Mouse (Mus musculus): ENCODE measurements around the gene Casr.

Casr gene

DNA sequence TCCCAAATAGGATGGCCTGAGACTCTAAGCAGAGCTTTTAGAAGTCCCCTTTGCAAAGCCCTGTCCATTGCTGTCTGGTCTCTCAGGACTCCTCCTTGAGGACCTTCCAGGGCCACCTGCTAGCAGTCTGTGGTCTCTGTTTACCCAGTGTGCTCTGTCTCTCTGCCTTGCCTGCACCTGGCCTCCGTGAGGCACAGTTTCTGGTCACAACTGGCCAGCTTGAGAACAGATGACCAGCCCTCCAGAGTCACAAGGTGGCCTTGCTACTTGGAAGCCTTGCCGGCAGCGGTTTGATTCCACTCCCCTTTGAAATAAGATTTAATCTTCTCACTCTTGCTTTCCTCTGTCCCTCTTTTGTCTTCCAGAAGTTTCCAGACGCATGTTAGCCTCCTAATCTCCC lies 29.9 kb downstream of the Casr start:
- TF ChIP-seq GATA4 (IDR thresholded peaks at IDR 0.05; ENCODE audit: insufficient replicate concordance, low read length), result no peak

- TF ChIP-seq GATA4 (IDR thresholded peaks at IDR 0.05; ENCODE audit: insufficient replicate concordance, low read length), result no peak
Measured at GRCm38 (mm10) chr16:36531630-36532029, 30.3 kb downstream of the Casr start.

- TF ChIP-seq GATA4 (IDR thresholded peaks at IDR 0.05; ENCODE audit: insufficient replicate concordance, low read length), result no peak
Measured at GRCm38 (mm10) chr16:36530566-36531552, 31.1 kb downstream of the Casr start.

GRCm38 (mm10) chr16:36528822-36529221 lies 33.1 kb downstream of the Casr start:
- no peak for TF ChIP-seq GATA4 (IDR thresholded peaks at IDR 0.05; ENCODE audit: insufficient replicate concordance, low read length)

DNA sequence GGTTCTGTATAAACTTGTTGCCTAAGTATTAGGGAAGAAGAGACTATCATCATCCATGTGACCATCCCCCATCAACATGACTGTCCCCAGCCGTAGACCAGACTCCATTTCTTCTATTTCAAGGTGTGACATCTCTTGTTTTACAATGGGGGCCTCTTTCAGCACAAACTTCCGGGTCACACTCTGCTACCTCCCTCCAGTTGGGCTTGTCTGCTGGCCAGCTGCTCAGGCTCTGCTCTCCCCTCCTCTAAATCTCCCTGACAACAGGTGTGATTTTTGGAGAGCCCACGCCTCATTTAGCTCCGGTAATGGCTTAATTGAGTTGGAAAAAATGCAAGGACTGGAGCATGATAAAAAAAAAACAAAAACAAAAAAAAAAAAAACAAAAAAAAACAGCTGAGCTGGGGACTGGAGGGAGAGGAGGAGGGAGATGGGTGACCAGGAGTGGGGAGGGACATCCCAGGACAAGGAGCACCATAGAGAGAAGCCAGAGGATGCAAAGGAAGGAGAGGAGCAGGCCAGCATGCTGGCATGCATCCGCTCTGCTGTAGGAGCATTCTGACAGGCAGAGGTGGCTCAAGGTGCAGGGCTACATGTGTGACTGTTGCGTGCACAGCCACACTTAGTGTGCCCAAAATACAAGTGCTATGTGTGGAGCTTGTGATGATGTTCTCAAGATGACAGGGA lies 35.2 kb downstream of the Casr start:
- TF ChIP-seq GATA4 (IDR thresholded peaks at IDR 0.05; ENCODE audit: insufficient replicate concordance, low read length), result no peak

- TF ChIP-seq GATA4 (IDR thresholded peaks at IDR 0.05; ENCODE audit: insufficient replicate concordance, low read length), result no peak
Measured at GRCm38 (mm10) chr16:36523095-36523494, 38.8 kb downstream of the Casr start.

DNA sequence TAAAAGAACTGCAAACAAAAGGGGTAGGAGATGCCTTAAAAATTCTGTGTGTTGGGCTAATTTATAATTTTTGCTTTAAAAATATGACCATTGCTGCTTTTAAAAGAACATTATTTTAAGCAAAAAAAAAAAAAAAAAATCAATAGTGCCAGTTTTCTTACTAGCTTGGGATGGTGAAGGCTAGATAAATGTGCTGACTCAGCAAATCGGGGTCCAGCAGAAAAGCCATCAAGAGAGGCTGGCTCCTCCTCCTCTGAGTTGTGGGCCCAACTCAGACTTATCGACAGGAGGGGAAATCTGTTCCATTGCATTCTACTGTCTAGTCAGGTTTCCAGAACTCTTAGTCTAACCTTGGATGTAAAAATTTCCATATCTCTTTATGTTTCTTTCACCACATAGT lies 45.6 kb downstream of the Casr start:
- no peak for TF ChIP-seq GATA4 (IDR thresholded peaks at IDR 0.05; ENCODE audit: insufficient replicate concordance, low read length)

- no peak for TF ChIP-seq GATA4 (IDR thresholded peaks at IDR 0.05; ENCODE audit: insufficient replicate concordance, low read length)
Measured at GRCm38 (mm10) chr16:36507300-36507699, 54.6 kb downstream of the Casr start.

DNA sequence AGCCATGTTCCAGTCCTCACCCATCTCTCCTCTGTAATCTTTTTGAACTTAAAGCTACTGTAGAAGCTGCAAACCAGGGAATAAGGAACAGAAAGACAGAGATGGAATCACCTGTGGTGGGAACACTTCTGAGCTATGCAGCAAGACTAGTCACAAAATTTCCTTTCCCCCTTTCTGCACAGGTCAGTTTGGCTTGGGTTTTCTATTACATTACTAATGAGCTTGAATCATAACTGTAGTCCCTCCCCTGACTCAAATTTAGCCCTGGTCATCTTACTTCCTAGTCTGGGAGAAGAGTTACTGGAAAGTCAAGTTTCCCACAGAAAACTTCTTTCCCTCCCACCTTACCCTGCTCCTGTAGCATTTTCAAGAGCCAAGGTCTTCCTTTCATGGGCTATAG lies 55.1 kb downstream of the Casr start:
- TF ChIP-seq GATA4 (IDR thresholded peaks at IDR 0.05; ENCODE audit: insufficient replicate concordance, low read length), result no peak

DNA sequence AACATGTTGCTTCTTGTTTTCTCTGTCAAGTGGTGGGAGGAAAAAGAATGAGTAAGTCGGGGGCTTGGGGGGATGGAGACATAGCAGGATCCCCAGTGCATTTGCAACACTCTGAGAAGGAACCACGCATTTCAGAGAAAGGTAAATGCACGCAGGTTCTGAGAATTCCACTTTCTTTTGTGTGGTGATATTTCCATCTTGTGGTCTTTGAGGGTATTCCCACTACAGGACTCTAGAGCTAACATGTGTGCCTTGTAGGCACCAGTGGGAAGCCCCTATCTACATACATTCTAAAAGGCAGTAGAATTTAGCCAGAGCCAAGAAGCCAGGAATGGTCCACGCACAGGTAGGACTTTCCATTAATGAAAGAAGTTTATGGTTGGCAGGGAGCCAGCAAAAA lies 56.0 kb downstream of the Casr start:
- no peak for TF ChIP-seq GATA4 (IDR thresholded peaks at IDR 0.05; ENCODE audit: insufficient replicate concordance, low read length)

GRCm38 (mm10) chr16:36505134-36505533 lies 56.8 kb downstream of the Casr start:
- no peak for TF ChIP-seq GATA4 (IDR thresholded peaks at IDR 0.05; ENCODE audit: insufficient replicate concordance, low read length)

GRCm38 (mm10) chr16:36502286-36502685 lies 59.7 kb downstream of the Casr start:
- TF ChIP-seq GATA4 (IDR thresholded peaks at IDR 0.05; ENCODE audit: insufficient replicate concordance, low read length), result no peak

GRCm38 (mm10) chr16:36492420-36492819 lies 69.5 kb downstream of the Casr start:
- TF ChIP-seq GATA4 (IDR thresholded peaks at IDR 0.05; ENCODE audit: insufficient replicate concordance, low read length), result no peak

GRCm38 (mm10) chr16:36476866-36477265 lies 85.1 kb downstream of the Casr start:
- TF ChIP-seq GATA4 (IDR thresholded peaks at IDR 0.05; ENCODE audit: insufficient replicate concordance, low read length), result no peak

DNA sequence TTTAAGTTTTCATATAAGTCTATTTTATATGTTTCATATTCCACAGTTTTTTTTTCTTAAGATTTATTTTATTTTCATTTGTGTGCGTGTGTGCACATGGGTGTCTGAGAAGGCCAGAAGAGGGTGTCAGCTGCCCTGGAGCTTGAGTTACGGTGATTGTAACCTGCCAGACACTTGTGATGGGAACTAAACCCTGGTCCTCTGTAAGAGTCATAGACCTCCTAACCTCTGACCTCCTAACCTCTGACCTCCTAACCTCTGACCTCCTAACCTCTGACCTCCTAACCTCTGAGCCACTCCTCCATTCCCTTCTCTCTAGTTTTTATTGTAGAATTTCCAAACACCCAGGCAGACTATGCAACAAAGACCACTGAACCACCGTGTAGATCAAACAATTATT lies 86.4 kb downstream of the Casr start:
- TF ChIP-seq GATA4 (IDR thresholded peaks at IDR 0.05; ENCODE audit: insufficient replicate concordance, low read length), result no peak

DNA sequence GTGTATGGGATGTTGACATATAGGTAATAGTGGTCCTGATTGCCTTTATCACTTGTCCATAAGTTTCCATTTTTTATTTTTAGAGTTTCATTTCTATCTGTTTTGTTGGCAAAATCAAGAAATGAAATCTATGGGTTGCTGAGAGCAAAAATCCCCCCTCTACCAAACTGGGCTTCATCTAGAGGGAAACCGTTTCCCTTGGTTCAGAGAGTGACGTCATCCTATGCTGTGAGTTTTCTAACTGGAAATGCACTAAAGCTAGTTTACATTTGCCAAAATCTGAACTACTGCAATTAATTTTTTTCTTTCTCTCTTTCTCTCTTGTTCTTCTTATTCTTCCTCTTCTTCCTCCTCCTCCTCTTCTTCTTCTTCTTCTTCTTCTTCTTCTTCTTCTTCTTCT lies 87.1 kb downstream of the Casr start:
- TF ChIP-seq GATA4 (IDR thresholded peaks at IDR 0.05; ENCODE audit: insufficient replicate concordance, low read length), result no peak
